Mouse (Mus musculus) embryonic fibroblast, embryonic 13.5 days (primary cell): ENCODE results near the gene Ikzf1.

Source experiments
- CTCF ChIP-seq: IDR thresholded peaks from 2 replicates; pipeline ENCODE4 v1.5.1; 2011; ENCODE audit warnings: mild to moderate bottlenecking, control low read depth, low read length, moderate library complexity, borderline replicate concordance; ENCODE audit not compliant: insufficient read depth
- POLR2A ChIP-seq: IDR thresholded peaks from 2 replicates; pipeline ENCODE4 v1.6.1; 2011; ENCODE audit warnings: low read depth, mild to moderate bottlenecking, control low read depth, low read length, moderate library complexity

- TF ChIP-seq CTCF (no peak), POLR2A (no peak)
Measured at GRCm38 (mm10) chr11:11696814-11697213, 12.0 kb downstream of the Ikzf1 start.
